Mouse (Mus musculus) erythroblast, embryonic 14.5 days (primary cell): ENCODE data around the gene Derl3.

Experiments used
- GATA1 ChIP-seq: IDR thresholded peaks from 2 replicates; pipeline ENCODE4 v1.6.1; 2012; ENCODE audit warnings: low read length, inconsistent platforms, mixed read lengths
- TAL1 ChIP-seq: IDR thresholded peaks from 3 replicates; pipeline ENCODE4 v1.6.1; 2012; ENCODE audit warnings: low read length, inconsistent platforms, mixed read lengths

DNA sequence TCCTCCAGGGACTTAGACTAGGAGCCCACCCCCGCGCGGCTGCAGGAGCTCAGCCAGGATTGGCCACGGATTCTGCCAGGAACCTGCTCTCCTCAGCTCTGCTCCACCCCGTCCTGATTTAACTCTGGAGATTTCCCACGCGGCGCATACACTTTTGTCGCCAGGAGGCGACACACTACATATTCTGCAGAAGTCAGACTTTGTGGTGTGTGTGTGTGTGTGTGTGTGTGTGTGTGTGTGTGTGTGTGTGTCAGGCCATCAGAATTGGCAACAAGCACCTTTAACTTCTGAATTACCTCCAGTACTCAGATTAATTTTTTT, 10.0 kb upstream of the Derl3 start:
- TF ChIP-seq GATA1 (no peak), TAL1 (no peak)
